In the genomic region with DNA sequence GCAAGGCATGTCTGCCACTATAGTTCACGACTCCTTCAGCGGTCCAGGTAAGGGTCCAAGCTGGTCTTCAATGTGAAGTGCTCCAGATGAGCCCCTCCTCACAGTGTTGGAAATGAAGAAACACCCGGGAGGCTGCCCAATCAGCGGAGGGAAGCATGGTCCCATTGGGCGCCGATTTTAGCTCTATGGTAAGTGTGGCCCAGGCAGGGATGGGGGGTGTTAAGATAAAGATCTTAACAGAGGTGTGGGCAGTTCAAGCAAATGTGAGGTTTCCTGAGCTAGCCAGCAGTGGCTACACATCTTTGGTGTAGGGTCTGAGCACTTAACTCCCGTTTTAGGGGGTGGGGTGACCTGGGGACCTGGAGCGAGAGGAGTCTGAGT, we compare ENCODE assay signal across 9 mouse cellular contexts. TPM values are rescaled to one million over a fixed set of nuclear protein-coding genes. Genes with fewer than 3 reads are reported as not detected.
DNase-seq lines count a peak whose midpoint lies in the region; ATAC-seq lines count a peak whose summit lies in the region.
"Had no signal": no experiment of that assay in that cellular context is flagged by ENCODE, and none has a peak within 500 bp of the region (broad histone marks: within the 10 kb centered on the region; RNA-seq: fewer than 3 reads in every experiment).

No protein-coding gene starts in this region.

- peak; percentile 7 to 9 for DNase-seq in left cerebral cortex, postnatal 14 days (ENCODE audit: low spot score in 2 of 2)
- no peak for DNase-seq in left cerebral cortex, postnatal 4 days
- DNase-seq in MN1 (ENCODE audit: low spot score): no peak
- DNase-seq in gastrocnemius, adult 8-10 months (ENCODE audit: low spot score in 2 of 2): no peak
- no peak for DNase-seq in thymus, postnatal 36 days

- no peaks in the 10 kb centered on the region for H3K9me3 ChIP-seq in embryonic facial prominence, embryonic 12.5 days
- H3K9me3 ChIP-seq in hindbrain, embryonic 15.5 days: no peaks in the 10 kb centered on the region
- no peaks in the 10 kb centered on the region for H3K9me3 ChIP-seq in midbrain, embryonic 15.5 days

- H3K36me3 ChIP-seq in embryonic facial prominence, embryonic 12.5 days: no peaks in the 10 kb centered on the region
- H3K36me3 ChIP-seq in hindbrain, embryonic 15.5 days: no peaks in the 10 kb centered on the region
- H3K36me3 ChIP-seq in midbrain, embryonic 15.5 days (replicated peaks): no peaks in the 10 kb centered on the region

- 7% methylated on average over 8 of the region's 8 CpGs for WGBS in embryonic facial prominence, embryonic 12.5 days
- 7% methylated on average over 8 of the region's 8 CpGs for WGBS in hindbrain, embryonic 15.5 days
- WGBS in midbrain, embryonic 15.5 days: 9% methylated on average over 8 of the region's 8 CpGs

- H3K4me1 ChIP-seq in embryonic facial prominence, embryonic 12.5 days: peaks cover 16% of the 10 kb centered on the region
- peaks cover 20% of the 10 kb centered on the region for H3K4me1 ChIP-seq in hindbrain, embryonic 15.5 days (replicated peaks)
- peaks cover 8% of the 10 kb centered on the region for H3K4me1 ChIP-seq in midbrain, embryonic 15.5 days

- H3K4me3 ChIP-seq in embryonic facial prominence, embryonic 12.5 days: peak overlapping the region; percentile 69
- peak overlapping the region; percentile 88 for H3K4me3 ChIP-seq in hindbrain, embryonic 15.5 days
- H3K4me3 ChIP-seq in midbrain, embryonic 15.5 days: peak overlapping the region; percentile 73

- H3K27ac ChIP-seq in embryonic facial prominence, embryonic 12.5 days: peak overlapping the region; percentile 95
- peak overlapping the region; percentile 95 for H3K27ac ChIP-seq in hindbrain, embryonic 15.5 days (replicated peaks)
- peak overlapping the region; percentile 92 for H3K27ac ChIP-seq in midbrain, embryonic 15.5 days

- ATAC-seq in embryonic facial prominence, embryonic 12.5 days (ENCODE audit: insufficient number of reproducible peaks, insufficient read depth, low FRiP score, low TSS enrichment): peak; percentile 58; the same call in 1 of the 2 replicates
- peak; percentile 77 for ATAC-seq in hindbrain, embryonic 15.5 days (ENCODE audit: low FRiP score, low read depth)
- no peak for ATAC-seq in midbrain, embryonic 15.5 days (replicated peaks)

- peak overlapping the region; percentile 93 for H3K9ac ChIP-seq in embryonic facial prominence, embryonic 12.5 days
- peak overlapping the region; percentile 88 for H3K9ac ChIP-seq in hindbrain, embryonic 15.5 days
- peak overlapping the region; percentile 85 for H3K9ac ChIP-seq in midbrain, embryonic 15.5 days

- H3K4me2 ChIP-seq in embryonic facial prominence, embryonic 12.5 days (replicated peaks): peak overlapping the region; percentile 56
- peak overlapping the region; percentile 76 for H3K4me2 ChIP-seq in hindbrain, embryonic 15.5 days
- H3K4me2 ChIP-seq in midbrain, embryonic 15.5 days: peak overlapping the region; percentile 71

- intact Hi-C loops in left cerebral cortex, postnatal 14 days (cut with DNase I): no loop called here
- intact Hi-C loops in left cerebral cortex, postnatal 4 days (cut with DNase I): no loop called here

- H3K27me3 ChIP-seq in embryonic facial prominence, embryonic 12.5 days: no peaks in the 10 kb centered on the region
- no peaks in the 10 kb centered on the region for H3K27me3 ChIP-seq in hindbrain, embryonic 15.5 days
- no peaks in the 10 kb centered on the region for H3K27me3 ChIP-seq in midbrain, embryonic 15.5 days (replicated peaks)

RNA-seq across cellular contexts. Expression of a gene that starts 0.3 kb away (rescaled TPM):
- total RNA-seq in left cerebral cortex, postnatal 14 days (2021): 10 to 100 TPM; 22.5 to 23.0 TPM
- total RNA-seq in left cerebral cortex, postnatal 4 days (2021): 10 to 100 TPM; 23.6 to 25.7 TPM
- polyA plus RNA-seq in embryonic facial prominence, embryonic 12.5 days (2016; fragmentation: Nextera tagmentation; extraction: Ambion mirVana): 1.0 and 1.4 TPM in 2 replicates
- polyA plus RNA-seq in hindbrain, embryonic 15.5 days (2015; fragmentation: Nextera tagmentation; extraction: Ambion mirVana): 1.5 and 1.8 TPM in 2 replicates
- polyA plus RNA-seq in midbrain, embryonic 15.5 days (2015; fragmentation: Nextera tagmentation; extraction: Ambion mirVana): 1.6 and 2.0 TPM in 2 replicates
- 1 to 10 TPM in 1 of 4 experiments, under 1 TPM in 3; 0.12 to 1.0 (median 0.52) TPM for total RNA-seq in gastrocnemius, adult 8-10 months (2022)
- total RNA-seq: hematopoietic stem cell, adult 5-6 weeks had no signal

Comparison
In these comparisons a context has a peak if more than half of its experiments do, and no peak if none do; other contexts are left out.
1. DNase-seq: peak in left cerebral cortex, postnatal 14 days (2 of 2); none in left cerebral cortex, postnatal 4 days (single experiment), MN1 (single experiment), gastrocnemius, adult 8-10 months (0 of 2) and thymus, postnatal 36 days (0 of 2).
2. RNA of a gene that starts 0.3 kb away (total RNA-seq): 23.6 to 25.7 TPM in left cerebral cortex, postnatal 4 days and 22.5 to 23.0 TPM in left cerebral cortex, postnatal 14 days; 0.12 to 1.0 TPM in gastrocnemius, adult 8-10 months; every median in the first group is over 10 times any median in the second.
3. Peak in every context shown above with its lines, with median percentiles within 50 percentile points of each other: H3K27ac ChIP-seq, H3K4me2 ChIP-seq, H3K4me3 ChIP-seq and H3K9ac ChIP-seq.